Mouse (Mus musculus) stomach, embryonic 15.5 days (tissue): ENCODE measurements around the gene A230072I06Rik. TPM values are rescaled to one million over a fixed set of nuclear protein-coding genes. Genes with fewer than 3 reads are reported as not detected.

Source experiments
- ATAC-seq: fragments of 200-750 bp; cut with Nextera tagmentation; 2 replicates; pipeline ENCODE4 v1.8.0; 2017; ENCODE audit warnings: low read depth, moderate number of reproducible peaks, moderate TSS enrichment; ENCODE audit not compliant: insufficient read depth, low FRiP score
- H3K27ac ChIP-seq: fragments of 300-500 bp; sonication (generic); 2 replicates; pipeline ENCODE4 v1.5.1; 2015; ENCODE audit warnings: mild to moderate bottlenecking, inconsistent platforms
- H3K27me3 ChIP-seq: fragments of 300-500 bp; sonication (generic); replicated peaks from 2 replicates; pipeline ENCODE4 v1.6.1; 2015; ENCODE audit warnings: inconsistent platforms
- H3K36me3 ChIP-seq: fragments of 300-500 bp; sonication (generic); 2 replicates; pipeline ENCODE4 v1.6.1; 2015; ENCODE audit warnings: inconsistent platforms
- H3K4me1 ChIP-seq: fragments of 300-500 bp; sonication (generic); 2 replicates; pipeline ENCODE4 v1.6.1; 2015; ENCODE audit warnings: inconsistent platforms
- H3K4me2 ChIP-seq: fragments of 300-500 bp; sonication (generic); 2 replicates; pipeline ENCODE4 v1.6.1; 2015; ENCODE audit warnings: mild to moderate bottlenecking, inconsistent platforms
- H3K4me3 ChIP-seq: fragments of 300-500 bp; sonication (generic); replicated peaks from 2 replicates; pipeline ENCODE4 v1.5.1; 2015; ENCODE audit warnings: inconsistent platforms
- H3K9ac ChIP-seq: fragments of 300-500 bp; sonication (generic); 2 replicates; pipeline ENCODE4 v1.6.1; 2015; ENCODE audit warnings: inconsistent platforms
- H3K9me3 ChIP-seq: fragments of 300-500 bp; sonication (generic); 2 replicates; pipeline ENCODE4 v1.6.1; 2016; ENCODE audit warnings: inconsistent platforms
- WGBS: fragments of 180-500 bp; shearing (Covaris S2); methylation state at CpG from one replicate; pipeline ENCODE4 v1.1.7; 2015; 5-methylcytosine and 5-hydroxymethylcytosine counted together
- polyA plus RNA-seq: library from polyadenylated mRNA; unstranded; fragments of >200 nt; fragmentation: Nextera tagmentation; extraction: Ambion mirVana; gene quantifications from 2 replicates; pipeline ENCODE4 v1.2.1, GENCODE M21; 2015

Gene A230072I06Rik
- polyA plus RNA-seq, 1 experiment from 2014 or later: 0.09 TPM

GRCm38 (mm10) chr8:12282128-12282527, 3.5 kb downstream of the A230072I06Rik start:
- H3K27me3 ChIP-seq: no peaks in the 10 kb centered on the region
- peaks cover 7% of the 10 kb centered on the region for H3K4me1 ChIP-seq
- H3K4me3 ChIP-seq: no peak overlapping the region
- 81% methylated on average over 22 of the region's 22 CpGs for WGBS
- H3K9me3 ChIP-seq: no peaks in the 10 kb centered on the region
- H3K4me2 ChIP-seq: no peak overlapping the region
- no peaks in the 10 kb centered on the region for H3K36me3 ChIP-seq
- H3K9ac ChIP-seq: no peak overlapping the region
- no peak overlapping the region for H3K27ac ChIP-seq
- ATAC-seq: no peak

- Histone ChIP-seq H3K4me2 (no peak overlapping the region), H3K27ac (no peak overlapping the region), H3K27me3 (0 out of 2 replicates have a peak, but pooled peaks cover 3% of the 10 kb centered on the region), H3K9me3 (no peaks in the 10 kb centered on the region), H3K4me3 (no peak overlapping the region), H3K4me1 (no peaks in the 10 kb centered on the region), H3K9ac (no peak overlapping the region), H3K36me3 (no peaks in the 10 kb centered on the region)
- ATAC-seq: no peak
Measured at GRCm38 (mm10) chr8:12290551-12290950, 11.9 kb downstream of the A230072I06Rik start.

GRCm38 (mm10) chr8:12298326-12298950, 19.8 kb downstream of the A230072I06Rik start:
- H3K27me3 ChIP-seq: 0 out of 2 replicates have a peak, but pooled peaks cover 1% of the 10 kb centered on the region
- no peaks in the 10 kb centered on the region for H3K4me1 ChIP-seq
- no peak overlapping the region for H3K27ac ChIP-seq
- WGBS: 64% methylated on average over 10 of the region's 10 CpGs
- no peak for ATAC-seq
- no peak overlapping the region for H3K4me2 ChIP-seq
- H3K9ac ChIP-seq: no peak overlapping the region
- H3K9me3 ChIP-seq: no peaks in the 10 kb centered on the region
- H3K4me3 ChIP-seq: no peak overlapping the region
- no peaks in the 10 kb centered on the region for H3K36me3 ChIP-seq

- 79% methylated on average over 14 of the region's 14 CpGs for WGBS
- Histone ChIP-seq H3K27me3 (no peaks in the 10 kb centered on the region), H3K9me3 (no peaks in the 10 kb centered on the region), H3K9ac (no peak overlapping the region), H3K27ac (no peak overlapping the region), H3K36me3 (no peaks in the 10 kb centered on the region), H3K4me2 (no peak overlapping the region), H3K4me1 (no peaks in the 10 kb centered on the region), H3K4me3 (no peak overlapping the region)
- no peak for ATAC-seq
Measured at GRCm38 (mm10) chr8:12301998-12302397, 23.4 kb downstream of the A230072I06Rik start.

GRCm38 (mm10) chr8:12312975-12313734, 34.5 kb downstream of the A230072I06Rik start:
- WGBS: 29% methylated on average over 16 of the region's 16 CpGs
- no peak for ATAC-seq

GRCm38 (mm10) chr8:12314258-12314657, 35.6 kb downstream of the A230072I06Rik start:
- Histone ChIP-seq H3K9ac (no peak overlapping the region), H3K27me3 (peaks cover 7% of the 10 kb centered on the region; the same call in 1 of the 2 replicates), H3K36me3 (no peaks in the 10 kb centered on the region), H3K9me3 (no peaks in the 10 kb centered on the region), H3K4me3 (no peak overlapping the region), H3K27ac (no peak overlapping the region), H3K4me2 (no peak overlapping the region), H3K4me1 (peaks cover 6% of the 10 kb centered on the region; the same call in 1 of the 2 replicates)
- no peak for ATAC-seq
- 61% methylated on average over 11 of the region's 11 CpGs for WGBS

More at GRCm38 (mm10) chr8:12312975-12313734, 34.5 kb downstream of the A230072I06Rik start:
- H3K4me3 ChIP-seq: no peak overlapping the region
- no peak overlapping the region for H3K27ac ChIP-seq
- H3K36me3 ChIP-seq: no peaks in the 10 kb centered on the region
- H3K4me1 ChIP-seq: peaks cover 6% of the 10 kb centered on the region; the same call in 1 of the 2 replicates
- no peak overlapping the region for H3K9ac ChIP-seq
- no peaks in the 10 kb centered on the region for H3K9me3 ChIP-seq
- no peak overlapping the region for H3K4me2 ChIP-seq
- H3K27me3 ChIP-seq: peaks cover 7% of the 10 kb centered on the region; the same call in 1 of the 2 replicates

GRCm38 (mm10) chr8:12315177-12315576, 36.6 kb downstream of the A230072I06Rik start:
- H3K36me3 ChIP-seq: no peaks in the 10 kb centered on the region
- no peak overlapping the region for H3K4me2 ChIP-seq
- no peak overlapping the region for H3K4me3 ChIP-seq
- peaks cover 6% of the 10 kb centered on the region; the same call in 1 of the 2 replicates for H3K4me1 ChIP-seq
- H3K9me3 ChIP-seq: no peaks in the 10 kb centered on the region
- H3K27ac ChIP-seq: no peak overlapping the region
- peaks cover 7% of the 10 kb centered on the region; the same call in 1 of the 2 replicates for H3K27me3 ChIP-seq
- ATAC-seq: no peak
- H3K9ac ChIP-seq: no peak overlapping the region
- 59% methylated on average over 5 of the region's 5 CpGs for WGBS

- no peak overlapping the region for H3K4me3 ChIP-seq
- H3K36me3 ChIP-seq: no peaks in the 10 kb centered on the region
- 0 out of 2 replicates have a peak, but pooled peaks have one; percentile 33 for ATAC-seq
- H3K9ac ChIP-seq: no peak overlapping the region
- no peaks in the 10 kb centered on the region for H3K9me3 ChIP-seq
- no peak overlapping the region for H3K4me2 ChIP-seq
- H3K27ac ChIP-seq: no peak overlapping the region
- 47% methylated on average over 11 of the region's 11 CpGs for WGBS
- no peaks in the 10 kb centered on the region; the same call in none of the 2 replicates for H3K27me3 ChIP-seq
- peaks cover 2% of the 10 kb centered on the region; the same call in 1 of the 2 replicates for H3K4me1 ChIP-seq
Measured at GRCm38 (mm10) chr8:12319755-12320455, 41.3 kb downstream of the A230072I06Rik start.

- no peak overlapping the region for H3K4me2 ChIP-seq
- no peaks in the 10 kb centered on the region for H3K9me3 ChIP-seq
- H3K9ac ChIP-seq: no peak overlapping the region
- H3K36me3 ChIP-seq: no peaks in the 10 kb centered on the region
- H3K4me3 ChIP-seq: no peak overlapping the region
- no peak overlapping the region for H3K27ac ChIP-seq
- WGBS: 57% methylated on average over 6 of the region's 6 CpGs
- peaks cover 3% of the 10 kb centered on the region; the same call in 1 of the 2 replicates for H3K4me1 ChIP-seq
- H3K27me3 ChIP-seq: no peaks in the 10 kb centered on the region; the same call in 1 of the 2 replicates
- ATAC-seq: no peak
Measured at GRCm38 (mm10) chr8:12322071-12322470, 43.5 kb downstream of the A230072I06Rik start.

- H3K27ac ChIP-seq: no peak overlapping the region
- no peak overlapping the region for H3K4me2 ChIP-seq
- no peaks in the 10 kb centered on the region; the same call in 1 of the 2 replicates for H3K27me3 ChIP-seq
- 72% methylated on average over 3 of the region's 3 CpGs for WGBS
- H3K4me1 ChIP-seq: peaks cover 3% of the 10 kb centered on the region; the same call in 1 of the 2 replicates
- H3K9ac ChIP-seq: no peak overlapping the region
- ATAC-seq: no peak
- H3K9me3 ChIP-seq: no peaks in the 10 kb centered on the region
- H3K36me3 ChIP-seq: no peaks in the 10 kb centered on the region
- H3K4me3 ChIP-seq: no peak overlapping the region
Measured at GRCm38 (mm10) chr8:12323238-12323637, 44.6 kb downstream of the A230072I06Rik start.

GRCm38 (mm10) chr8:12324561-12324960, 45.9 kb downstream of the A230072I06Rik start:
- Histone ChIP-seq H3K27me3 (no peaks in the 10 kb centered on the region; the same call in 1 of the 2 replicates), H3K4me1 (peaks cover 3% of the 10 kb centered on the region; the same call in 1 of the 2 replicates), H3K4me2 (no peak overlapping the region), H3K27ac (no peak overlapping the region), H3K36me3 (no peaks in the 10 kb centered on the region), H3K9ac (no peak overlapping the region), H3K4me3 (no peak overlapping the region), H3K9me3 (no peaks in the 10 kb centered on the region)
- 64% methylated on average over 10 of the region's 10 CpGs for WGBS
- ATAC-seq: no peak
